Mouse (Mus musculus): Measurements from ENCODE around the gene Phospho2. TPM values are rescaled to one million over a fixed set of nuclear protein-coding genes. Genes with fewer than 3 reads are reported as not detected.

Phospho2 gene
- polyA plus RNA-seq (2015; fragmentation: Nextera tagmentation; extraction: Ambion mirVana), result 13.2 and 14.3 TPM in 2 replicates

DNA sequence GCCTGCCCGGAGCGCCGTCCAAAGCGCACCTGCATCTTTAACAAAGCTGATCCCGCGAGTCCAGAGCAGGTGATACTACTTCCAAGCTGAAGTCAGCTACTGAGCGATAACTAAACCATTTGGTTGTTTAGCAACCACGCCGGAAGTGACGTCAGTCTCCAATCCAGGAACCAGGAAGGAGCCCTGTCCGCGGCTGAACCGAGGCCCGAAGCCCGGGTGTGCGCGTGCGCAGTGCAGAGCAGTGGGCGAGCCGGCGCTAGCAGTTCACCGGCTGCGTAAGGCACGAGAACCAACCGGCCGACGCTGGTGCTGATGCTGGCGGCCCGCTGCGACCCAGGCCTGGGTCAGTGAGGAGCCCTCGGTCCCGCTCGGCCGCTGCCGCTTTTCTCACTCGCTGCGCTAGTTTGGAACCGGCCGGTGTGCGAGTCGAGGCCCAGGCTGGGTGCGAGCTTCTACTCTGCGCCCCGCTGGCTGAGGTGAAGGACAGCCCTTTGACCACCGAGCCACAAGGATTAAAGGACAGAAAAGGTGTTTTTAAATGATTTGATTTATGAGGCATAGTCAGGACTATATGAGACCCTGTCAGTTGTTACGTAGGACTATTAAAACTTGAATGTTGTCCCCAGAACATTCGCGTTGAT is at the start of gene Phospho2, which contains the start of gene Ccdc173:
Gene Phospho2 (plus strand): TSS at position 195 of the 641 bp plus-strand sequence.
Gene Ccdc173 (minus strand): TSS at position 147 of the 641 bp plus-strand sequence.

GRCm38 (mm10) chr2:69821711-69822110 is 32.3 kb downstream of the Phospho2 start, which contains the start of gene Klhl23:
Klhl23 (plus strand) TSS chr2:69821944.

Other genes starting within 250 kb of the Phospho2 start
- gene Lrp2, start 203.6 kb upstream of the Phospho2 start, polyA plus RNA-seq (2015; fragmentation: Nextera tagmentation; extraction: Ambion mirVana), result 0.03 TPM in 1 of 2 replicates, not detected in the other
- gene Bbs5, start 142.5 kb upstream of the Phospho2 start, polyA plus RNA-seq (2015; fragmentation: Nextera tagmentation; extraction: Ambion mirVana), result 10.9 and 11.5 TPM in 2 replicates
- gene Klhl41, start 119.5 kb upstream of the Phospho2 start, polyA plus RNA-seq (2015; fragmentation: Nextera tagmentation; extraction: Ambion mirVana), result 254 and 281 TPM in 2 replicates
- gene Fastkd1, start 76.1 kb upstream of the Phospho2 start, polyA plus RNA-seq (2015; fragmentation: Nextera tagmentation; extraction: Ambion mirVana), result 11.2 and 12.9 TPM in 2 replicates
- 84.2 and 89.0 TPM in 2 replicates for gene Ppig, start 67.1 kb upstream of the Phospho2 start, polyA plus RNA-seq (2015; fragmentation: Nextera tagmentation; extraction: Ambion mirVana)
- 0.73 and 0.83 TPM in 2 replicates for gene Ccdc173, start within 50 bp of the Phospho2 start, polyA plus RNA-seq (2015; fragmentation: Nextera tagmentation; extraction: Ambion mirVana)
- gene Klhl23, start 32.3 kb downstream of the Phospho2 start, polyA plus RNA-seq (2015; fragmentation: Nextera tagmentation; extraction: Ambion mirVana), result 15.7 and 18.1 TPM in 2 replicates
- 152 and 161 TPM in 2 replicates for gene Ssb, start 71.9 kb downstream of the Phospho2 start, polyA plus RNA-seq (2015; fragmentation: Nextera tagmentation; extraction: Ambion mirVana)
- 31.6 and 33.3 TPM in 2 replicates for gene Mettl5, start 96.0 kb downstream of the Phospho2 start, polyA plus RNA-seq (2015; fragmentation: Nextera tagmentation; extraction: Ambion mirVana)
- 12.5 and 16.9 TPM in 2 replicates for gene Ubr3, start 107.6 kb downstream of the Phospho2 start, polyA plus RNA-seq (2015; fragmentation: Nextera tagmentation; extraction: Ambion mirVana)
- 0.05 TPM in 2 replicates for gene Myo3b, start 249.5 kb downstream of the Phospho2 start, polyA plus RNA-seq (2015; fragmentation: Nextera tagmentation; extraction: Ambion mirVana)

Data from skeletal muscle tissue, postnatal 0 days (tissue).